Mouse (Mus musculus): ENCODE data around the gene Iqub. TPM values are rescaled to one million over a fixed set of nuclear protein-coding genes. Genes with fewer than 3 reads are reported as not detected.

Gene Iqub
- polyA plus RNA-seq, 1 experiment from 2014 or later = 2.0 TPM

GRCm38 (mm10) chr6:24530711-24531420, 16.0 kb upstream of the Iqub start:
- Histone ChIP-seq H3K9ac (peak overlapping the region; percentile 12; the same call in 1 of the 2 replicates), H3K9me3 (no peaks in the 10 kb centered on the region), H3K4me3 (peak overlapping the region; percentile 21), H3K27me3 (replicated peaks) (no peaks in the 10 kb centered on the region), H3K4me1 (peaks cover 18% of the 10 kb centered on the region), H3K36me3 (replicated peaks) (no peaks in the 10 kb centered on the region), H3K4me2 (peak overlapping the region; percentile 40), H3K27ac (no peak overlapping the region)
- 51% methylated on average over 11 of the region's 11 CpGs for WGBS
- no peak for ATAC-seq (replicated peaks)

- no peaks in the 10 kb centered on the region for H3K9me3 ChIP-seq
- H3K27ac ChIP-seq = no peak overlapping the region
- H3K36me3 ChIP-seq (replicated peaks) = no peaks in the 10 kb centered on the region
- ATAC-seq (replicated peaks) = no peak
- H3K4me3 ChIP-seq = peak overlapping the region; percentile 21
- no peaks in the 10 kb centered on the region for H3K27me3 ChIP-seq (replicated peaks)
- 14% methylated on average over 4 of the region's 4 CpGs for WGBS
- H3K4me1 ChIP-seq = peaks cover 24% of the 10 kb centered on the region
- H3K4me2 ChIP-seq = peak overlapping the region; percentile 40
- peak overlapping the region; percentile 12; the same call in 1 of the 2 replicates for H3K9ac ChIP-seq
These were observed 15.3 kb upstream of the Iqub start for GRCm38 (mm10) chr6:24530166-24530565.

- peak within 1 kb of the TSS; percentile 68 for H3K27ac ChIP-seq
- no peaks in the 10 kb centered on the region for H3K27me3 ChIP-seq (replicated peaks)
- peak within 1 kb of the TSS; percentile 68 for H3K9ac ChIP-seq
- no peaks in the 10 kb centered on the region for H3K9me3 ChIP-seq
- H3K36me3 ChIP-seq (replicated peaks) = no peaks in the 10 kb centered on the region
- 53% methylated on average over 2 of the region's 2 CpGs for WGBS
- peak within 1 kb of the TSS; percentile 76 for H3K4me2 ChIP-seq
- peak within 1 kb of the TSS; percentile 75 for H3K4me3 ChIP-seq
- H3K4me1 ChIP-seq = peaks cover 27% of the 10 kb centered on the region
- ATAC-seq (replicated peaks) = no peak
These were observed 13.1 kb upstream of the Iqub start, which contains the start of gene Asb15 for GRCm38 (mm10) chr6:24528064-24528243. Gene Asb15 (plus strand): TSS chr6:24528144.

- H3K9me3 ChIP-seq = no peaks in the 10 kb centered on the region
- H3K4me3 ChIP-seq = peak within 1 kb of the TSS; percentile 75
- H3K4me1 ChIP-seq = peaks cover 27% of the 10 kb centered on the region
- WGBS = under 1% methylated on average over 53 of the region's 53 CpGs
- peak within 1 kb of the TSS; percentile 76 for H3K4me2 ChIP-seq
- H3K36me3 ChIP-seq (replicated peaks) = no peaks in the 10 kb centered on the region
- H3K9ac ChIP-seq = peak within 1 kb of the TSS; percentile 68
- H3K27ac ChIP-seq = peak within 1 kb of the TSS; percentile 68
- no peaks in the 10 kb centered on the region for H3K27me3 ChIP-seq (replicated peaks)
- peak; percentile 99 for ATAC-seq (replicated peaks)
These were observed 12.5 kb upstream of the Iqub start, which contains the start of gene Ndufa5 for GRCm38 (mm10) chr6:24527155-24528063. Gene Ndufa5 (minus strand): TSS chr6:24528013.

GRCm38 (mm10) chr6:24525705-24526104, 10.8 kb upstream of the Iqub start:
- ATAC-seq (replicated peaks) = no peak
- H3K4me1 ChIP-seq = peaks cover 27% of the 10 kb centered on the region
- H3K27me3 ChIP-seq (replicated peaks) = no peaks in the 10 kb centered on the region
- no peak overlapping the region for H3K9ac ChIP-seq
- H3K9me3 ChIP-seq = no peaks in the 10 kb centered on the region
- H3K36me3 ChIP-seq (replicated peaks) = 0 out of 2 replicates have a peak, but pooled peaks cover 2% of the 10 kb centered on the region
- H3K27ac ChIP-seq = no peak overlapping the region
- no peak overlapping the region for H3K4me2 ChIP-seq
- 86% methylated on average over 3 of the region's 3 CpGs for WGBS
- no peak overlapping the region for H3K4me3 ChIP-seq

- H3K9me3 ChIP-seq = no peaks in the 10 kb centered on the region
- 0 out of 2 replicates have a peak, but pooled peaks have one; percentile 48 for ATAC-seq (replicated peaks)
- H3K9ac ChIP-seq = no peak overlapping the region
- WGBS = 43% methylated on average over 2 of the region's 2 CpGs
- no peak overlapping the region for H3K27ac ChIP-seq
- H3K4me1 ChIP-seq = peaks cover 10% of the 10 kb centered on the region
- no peaks in the 10 kb centered on the region for H3K27me3 ChIP-seq (replicated peaks)
- peaks cover 14% of the 10 kb centered on the region; the same call in 1 of the 2 replicates for H3K36me3 ChIP-seq (replicated peaks)
- no peak overlapping the region for H3K4me2 ChIP-seq
- H3K4me3 ChIP-seq = no peak overlapping the region
These were observed 1.3 kb upstream of the Iqub start for GRCm38 (mm10) chr6:24516197-24516596.

GRCm38 (mm10) chr6:24504141-24504540, 10.7 kb downstream of the Iqub start:
- ATAC-seq (replicated peaks) = no peak
- Histone ChIP-seq H3K27me3 (replicated peaks) (no peaks in the 10 kb centered on the region), H3K9ac (no peak overlapping the region), H3K9me3 (no peaks in the 10 kb centered on the region), H3K4me1 (no peaks in the 10 kb centered on the region), H3K4me3 (no peak overlapping the region), H3K4me2 (no peak overlapping the region), H3K36me3 (replicated peaks) (no peaks in the 10 kb centered on the region), H3K27ac (no peak overlapping the region)
- 71% methylated on average over 2 of the region's 2 CpGs for WGBS

GRCm38 (mm10) chr6:24490341-24490740, 24.5 kb downstream of the Iqub start:
- no peak for ATAC-seq (replicated peaks)
- Histone ChIP-seq H3K4me1 (no peaks in the 10 kb centered on the region), H3K27me3 (replicated peaks) (no peaks in the 10 kb centered on the region), H3K9ac (no peak overlapping the region), H3K27ac (no peak overlapping the region), H3K9me3 (no peaks in the 10 kb centered on the region), H3K4me2 (no peak overlapping the region), H3K4me3 (no peak overlapping the region), H3K36me3 (replicated peaks) (no peaks in the 10 kb centered on the region)
- WGBS = 10% methylated on average over 1 of the region's 1 CpGs

- no peaks in the 10 kb centered on the region for H3K9me3 ChIP-seq
- no peaks in the 10 kb centered on the region for H3K27me3 ChIP-seq (replicated peaks)
- no peak overlapping the region for H3K4me3 ChIP-seq
- H3K4me1 ChIP-seq = no peaks in the 10 kb centered on the region
- H3K4me2 ChIP-seq = no peak overlapping the region
- H3K9ac ChIP-seq = no peak overlapping the region
- no peaks in the 10 kb centered on the region for H3K36me3 ChIP-seq (replicated peaks)
- 84% methylated on average over 5 of the region's 5 CpGs for WGBS
- ATAC-seq (replicated peaks) = no peak
- H3K27ac ChIP-seq = no peak overlapping the region
These were observed 28.3 kb downstream of the Iqub start for GRCm38 (mm10) chr6:24486530-24486929.

GRCm38 (mm10) chr6:24470571-24471132, 44.2 kb downstream of the Iqub start:
- Histone ChIP-seq H3K27ac (no peak overlapping the region), H3K9ac (no peak overlapping the region)
- WGBS = 20% methylated on average over 1 of the region's 1 CpGs

GRCm38 (mm10) chr6:24470135-24470534, 44.7 kb downstream of the Iqub start:
- no peak overlapping the region for H3K4me3 ChIP-seq
- no peaks in the 10 kb centered on the region for H3K9me3 ChIP-seq
- H3K4me1 ChIP-seq = no peaks in the 10 kb centered on the region
- WGBS = 61% methylated on average over 2 of the region's 2 CpGs
- no peak overlapping the region for H3K27ac ChIP-seq
- no peak overlapping the region for H3K4me2 ChIP-seq
- no peaks in the 10 kb centered on the region for H3K27me3 ChIP-seq (replicated peaks)
- no peak overlapping the region for H3K9ac ChIP-seq
- no peaks in the 10 kb centered on the region for H3K36me3 ChIP-seq (replicated peaks)
- no peak for ATAC-seq (replicated peaks)

More at GRCm38 (mm10) chr6:24470571-24471132, 44.2 kb downstream of the Iqub start:
- H3K4me3 ChIP-seq = no peak overlapping the region
- peak; percentile 74 for ATAC-seq (replicated peaks)
- no peak overlapping the region for H3K4me2 ChIP-seq
- no peaks in the 10 kb centered on the region for H3K36me3 ChIP-seq (replicated peaks)
- H3K27me3 ChIP-seq (replicated peaks) = no peaks in the 10 kb centered on the region
- H3K9me3 ChIP-seq = no peaks in the 10 kb centered on the region
- no peaks in the 10 kb centered on the region for H3K4me1 ChIP-seq

GRCm38 (mm10) chr6:24456097-24456496, 58.8 kb downstream of the Iqub start:
- H3K9me3 ChIP-seq = no peaks in the 10 kb centered on the region
- no peak overlapping the region for H3K4me2 ChIP-seq
- WGBS = 51% methylated on average over 7 of the region's 7 CpGs
- no peak for ATAC-seq (replicated peaks)
- no peaks in the 10 kb centered on the region for H3K4me1 ChIP-seq
- H3K36me3 ChIP-seq (replicated peaks) = no peaks in the 10 kb centered on the region
- no peak overlapping the region for H3K9ac ChIP-seq
- no peaks in the 10 kb centered on the region for H3K27me3 ChIP-seq (replicated peaks)
- no peak overlapping the region for H3K4me3 ChIP-seq
- H3K27ac ChIP-seq = no peak overlapping the region

Measured in midbrain, embryonic 15.5 days (tissue).